Mouse (Mus musculus) E14TG2a.4 (cell line): ENCODE measurements around the gene Mrps12.

Experiments
- CTCF ChIP-seq: conservative IDR thresholded peaks from 2 replicates; pipeline ENCODE4 v1.5.1; 2014; ENCODE audit warnings: low read length
- NANOG ChIP-seq: IDR thresholded peaks from 2 replicates; pipeline ENCODE4 v1.6.1; 2014; ENCODE audit warnings: borderline replicate concordance, low read length, mixed read lengths

- TF ChIP-seq NANOG, result no peak
- TF ChIP-seq CTCF, result no peak
Measured at GRCm38 (mm10) chr7:28735701-28736100, 5.9 kb downstream of the Mrps12 start.
